Mouse (Mus musculus): ENCODE measurements around the gene Pla1a. TPM values are rescaled to one million over a fixed set of nuclear protein-coding genes. Genes with fewer than 3 reads are reported as not detected.
"Not testable (repeated sequence)": the region's sequence is repeated elsewhere in the genome, so short reads cannot be mapped to it uniquely, and the experiment has no call there.

Pla1a gene
- polyA plus RNA-seq, 1 experiment: 2.3 TPM

DNA sequence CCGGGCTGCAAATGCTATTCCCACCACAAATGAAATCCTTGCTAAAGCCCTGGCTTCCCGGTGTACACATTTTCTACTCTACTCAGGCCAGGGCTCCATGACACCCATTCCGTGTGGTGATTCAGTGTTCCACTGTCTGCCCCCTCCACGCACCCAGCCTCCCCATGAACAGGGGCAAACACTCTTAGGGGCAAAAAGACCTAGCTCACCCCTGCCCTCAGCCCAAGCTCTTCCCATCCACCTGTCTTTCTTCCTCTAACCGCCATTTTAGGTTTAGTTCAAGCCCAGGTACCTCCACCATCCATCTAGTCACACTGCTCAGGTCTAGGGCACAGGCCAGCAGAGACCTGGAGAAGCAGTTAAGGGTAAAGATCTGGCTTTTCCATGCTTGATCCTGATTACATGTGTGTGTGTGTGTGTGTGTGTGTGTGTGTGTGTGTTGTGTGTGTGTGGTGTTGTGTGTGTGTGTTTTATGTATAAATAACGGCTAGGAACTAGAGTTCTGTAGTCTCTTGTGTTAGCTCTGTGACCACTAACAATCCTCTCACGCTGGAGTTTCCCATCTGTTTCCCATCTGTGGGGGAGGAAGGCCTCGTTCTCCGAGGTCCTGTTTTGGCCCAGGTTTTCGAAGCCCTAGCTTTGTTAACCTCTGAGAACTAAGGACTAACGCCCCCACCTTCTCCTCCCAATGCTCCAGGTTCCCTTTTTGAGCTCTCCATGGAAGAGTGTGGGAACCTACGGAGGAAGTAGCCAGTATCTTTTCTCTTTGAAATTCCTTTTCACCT lies 18.7 kb upstream of the Pla1a start:
- TF ChIP-seq POLR2A (IDR thresholded peaks at IDR 0.05; ENCODE audit: extremely low read depth, insufficient read depth, low read length) (no peak), CTCF (IDR thresholded peaks at IDR 0.05; ENCODE audit: extremely low read depth, insufficient read depth, low read length) (no peak)
- Histone ChIP-seq H3K27ac (ENCODE audit: insufficient read depth, low read length) (peak overlapping the region; percentile 88; the same call in 1 of the 2 replicates), H3K4me1 (ENCODE audit: control insufficient read depth, insufficient read depth, low read length) (peaks cover 2% of the 10 kb centered on the region; the same call in 1 of the 2 replicates), H3K4me3 (ENCODE audit: insufficient read depth, low read length) (peak overlapping the region; percentile 99)

DNA sequence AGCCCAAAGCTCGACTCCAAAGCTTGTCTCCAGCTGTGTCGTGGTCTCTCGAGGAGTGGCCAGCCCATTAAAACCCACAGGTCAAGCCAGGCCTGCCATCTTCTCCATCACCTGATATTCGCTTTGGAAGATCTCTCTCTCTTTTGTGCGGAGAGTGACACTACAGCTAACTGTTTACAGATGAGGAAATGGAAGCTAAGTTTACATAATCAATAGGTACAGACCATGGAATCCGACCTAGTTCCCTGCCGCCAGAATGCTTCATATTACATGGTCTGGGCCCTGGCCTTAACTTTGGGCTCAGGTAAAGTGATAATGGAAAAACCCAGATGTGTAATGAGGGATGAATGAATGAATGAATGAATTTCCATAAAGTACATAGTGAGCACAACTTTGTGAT lies 17.8 kb upstream of the Pla1a start:
- H3K27ac ChIP-seq (ENCODE audit: insufficient read depth, low read length): no peak overlapping the region
- peaks cover 2% of the 10 kb centered on the region; the same call in 1 of the 2 replicates for H3K4me1 ChIP-seq (ENCODE audit: control insufficient read depth, insufficient read depth, low read length)
- no peak overlapping the region for H3K4me3 ChIP-seq (ENCODE audit: insufficient read depth, low read length)
- no peak for TF ChIP-seq POLR2A (IDR thresholded peaks at IDR 0.05; ENCODE audit: extremely low read depth, insufficient read depth, low read length)
- no peak for TF ChIP-seq CTCF (IDR thresholded peaks at IDR 0.05; ENCODE audit: extremely low read depth, insufficient read depth, low read length)

DNA sequence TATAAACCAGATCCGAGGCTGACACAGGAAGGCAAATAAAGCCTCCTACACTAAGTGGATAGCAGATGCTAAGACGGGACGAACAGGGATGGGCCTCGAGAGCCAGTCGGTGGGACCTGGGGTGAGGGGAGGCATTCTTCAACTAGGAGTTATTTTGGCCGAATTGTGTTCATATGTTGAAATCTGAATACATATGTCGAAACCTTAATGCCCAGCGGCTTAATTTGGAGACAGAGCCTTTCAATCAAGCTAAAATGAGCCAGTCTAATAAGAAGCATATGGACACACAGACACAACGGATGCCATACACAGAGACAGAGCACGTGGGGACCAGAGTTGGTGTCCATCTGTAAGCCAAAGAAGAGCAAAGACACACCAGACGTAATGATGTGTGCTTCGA lies 15.5 kb upstream of the Pla1a start:
- Histone ChIP-seq H3K27ac (ENCODE audit: insufficient read depth, low read length) (no peak overlapping the region), H3K4me3 (ENCODE audit: insufficient read depth, low read length) (no peak overlapping the region), H3K4me1 (ENCODE audit: control insufficient read depth, insufficient read depth, low read length) (peaks cover 2% of the 10 kb centered on the region; the same call in 1 of the 2 replicates)
- no peak for TF ChIP-seq POLR2A (IDR thresholded peaks at IDR 0.05; ENCODE audit: extremely low read depth, insufficient read depth, low read length)
- TF ChIP-seq CTCF (IDR thresholded peaks at IDR 0.05; ENCODE audit: extremely low read depth, insufficient read depth, low read length): no peak

DNA sequence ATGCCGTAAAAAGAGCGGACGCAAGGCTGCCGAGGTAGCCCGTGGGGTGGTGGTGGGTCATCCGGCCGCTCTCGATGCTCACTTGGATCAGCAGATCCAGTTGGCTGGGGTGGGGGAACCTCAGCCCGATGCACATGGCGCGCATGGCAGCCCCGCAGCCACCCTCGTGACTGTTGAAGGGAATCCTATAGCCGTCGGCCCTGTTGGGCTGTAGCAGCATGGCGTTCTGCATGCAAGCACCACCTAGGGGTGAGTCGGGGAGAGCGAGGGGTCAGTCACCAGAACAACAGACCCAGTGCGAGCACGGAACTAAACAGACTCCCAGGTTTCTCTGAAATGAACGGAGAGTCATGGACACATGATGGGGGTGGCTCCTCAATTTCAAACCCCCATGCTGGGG lies 14.4 kb upstream of the Pla1a start:
- H3K4me3 ChIP-seq (ENCODE audit: insufficient read depth, low read length): no peak overlapping the region
- peaks cover 2% of the 10 kb centered on the region; the same call in 1 of the 2 replicates for H3K4me1 ChIP-seq (ENCODE audit: control insufficient read depth, insufficient read depth, low read length)
- TF ChIP-seq CTCF (IDR thresholded peaks at IDR 0.05; ENCODE audit: extremely low read depth, insufficient read depth, low read length): no peak
- no peak for TF ChIP-seq POLR2A (IDR thresholded peaks at IDR 0.05; ENCODE audit: extremely low read depth, insufficient read depth, low read length)
- H3K27ac ChIP-seq (ENCODE audit: insufficient read depth, low read length): no peak overlapping the region

DNA sequence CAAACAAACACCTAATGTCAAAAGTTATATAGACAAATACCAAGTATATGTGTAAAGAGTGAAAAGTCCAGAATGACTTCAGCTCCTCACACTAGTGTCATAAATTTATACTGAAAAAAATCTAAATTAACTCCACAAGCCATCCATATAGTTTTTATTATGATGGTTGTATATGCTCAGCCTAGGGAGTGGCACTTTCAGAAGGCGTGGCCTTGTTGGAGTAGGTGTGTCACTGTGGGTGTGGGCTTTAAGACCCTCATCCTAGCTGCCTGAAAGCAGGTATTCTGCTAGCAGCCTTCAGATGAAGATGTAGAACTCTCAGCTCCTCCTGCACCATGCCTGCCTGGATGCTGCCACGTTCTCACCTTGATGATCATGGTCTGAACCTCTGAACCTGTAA lies 13.2 kb upstream of the Pla1a start:
- not testable (repeated sequence) for H3K4me3 ChIP-seq (ENCODE audit: insufficient read depth, low read length); H3K27ac ChIP-seq (ENCODE audit: insufficient read depth, low read length); H3K4me1 ChIP-seq (ENCODE audit: control insufficient read depth, insufficient read depth, low read length)

DNA sequence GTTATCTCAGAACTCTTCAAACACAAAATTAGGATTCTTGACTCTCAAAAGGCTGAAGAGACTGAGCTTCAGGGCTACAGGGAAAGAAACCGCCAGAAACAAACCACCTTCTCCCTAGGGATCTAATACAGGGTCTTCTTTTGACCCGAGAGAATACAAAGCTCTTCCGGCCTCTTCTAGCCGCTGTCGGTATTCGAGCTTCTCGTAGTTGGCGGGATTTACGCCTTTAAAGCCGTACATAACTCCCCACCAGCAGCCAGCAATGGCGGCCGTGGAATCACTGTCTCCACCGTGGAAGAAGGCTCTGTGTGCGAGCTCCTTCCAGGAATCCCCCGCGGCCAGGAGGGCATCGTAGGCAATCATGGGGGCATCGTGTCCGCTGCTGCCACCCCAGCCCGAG lies 12.6 kb upstream of the Pla1a start:
- TF ChIP-seq POLR2A (IDR thresholded peaks at IDR 0.05; ENCODE audit: extremely low read depth, insufficient read depth, low read length) (no peak), CTCF (IDR thresholded peaks at IDR 0.05; ENCODE audit: extremely low read depth, insufficient read depth, low read length) (no peak)
- Histone ChIP-seq H3K27ac (ENCODE audit: insufficient read depth, low read length) (no peak overlapping the region), H3K4me3 (ENCODE audit: insufficient read depth, low read length) (no peak overlapping the region), H3K4me1 (ENCODE audit: control insufficient read depth, insufficient read depth, low read length) (no peaks in the 10 kb centered on the region)

DNA sequence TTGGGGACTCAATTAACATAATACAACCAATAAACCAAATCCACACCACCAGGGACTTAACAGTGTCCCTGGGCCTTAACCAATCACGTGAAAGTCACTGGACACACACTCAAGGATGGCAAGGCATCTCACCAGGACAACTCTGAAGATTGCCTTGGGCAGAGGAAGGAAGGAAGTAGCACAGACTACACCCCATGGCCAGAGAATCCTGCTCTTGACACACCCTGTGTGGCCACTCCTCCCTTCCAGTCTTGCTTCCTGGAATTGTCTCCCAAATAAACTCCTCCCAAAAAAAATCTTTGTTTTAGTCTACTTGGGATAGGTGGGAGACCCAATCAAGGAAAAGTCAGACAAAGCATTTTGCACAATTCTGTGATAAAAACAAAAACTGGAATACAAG lies 12.1 kb upstream of the Pla1a start:
- TF ChIP-seq POLR2A (IDR thresholded peaks at IDR 0.05; ENCODE audit: extremely low read depth, insufficient read depth, low read length) (no peak), CTCF (IDR thresholded peaks at IDR 0.05; ENCODE audit: extremely low read depth, insufficient read depth, low read length) (no peak)
- H3K4me3 ChIP-seq (ENCODE audit: insufficient read depth, low read length): no peak overlapping the region
- no peak overlapping the region for H3K27ac ChIP-seq (ENCODE audit: insufficient read depth, low read length)
- H3K4me1 ChIP-seq (ENCODE audit: control insufficient read depth, insufficient read depth, low read length): no peaks in the 10 kb centered on the region

DNA sequence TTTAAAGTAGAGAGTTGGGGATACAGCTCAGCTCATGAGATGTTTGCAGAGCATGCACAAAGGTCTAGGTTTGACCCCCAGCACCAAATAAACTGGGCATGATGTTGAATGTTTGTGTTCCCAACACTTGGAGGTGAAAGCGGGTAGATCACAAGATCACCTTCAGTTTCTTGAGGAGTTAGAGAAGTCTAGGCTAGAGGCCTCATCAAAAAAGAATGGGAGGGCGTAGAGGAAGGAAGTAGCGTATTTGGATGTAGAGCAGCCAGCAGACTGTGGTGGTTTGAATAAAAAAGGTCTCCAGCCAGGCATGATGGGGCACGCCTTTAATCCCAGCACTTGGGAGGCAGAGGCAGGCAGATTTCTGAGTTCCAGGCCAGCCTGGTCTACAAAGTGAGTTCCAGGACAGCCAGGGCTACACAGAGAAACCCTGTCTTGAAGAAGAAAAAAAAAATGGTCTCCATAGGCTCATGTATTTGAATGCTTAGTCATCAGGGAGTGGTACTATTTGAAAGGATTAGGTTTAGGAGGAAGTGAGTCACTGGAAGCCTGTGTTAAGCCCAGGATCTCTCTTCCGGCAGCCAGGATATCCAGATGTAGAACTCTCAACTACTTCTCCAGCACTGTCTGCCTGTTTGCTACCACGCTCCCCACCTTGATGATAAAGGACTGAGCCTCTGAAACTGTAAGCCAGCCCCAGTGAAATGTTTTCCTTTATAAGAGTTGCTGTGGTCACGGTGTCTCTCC lies 10.9 kb upstream of the Pla1a start:
- H3K27ac ChIP-seq (ENCODE audit: insufficient read depth, low read length): no peak overlapping the region
- H3K4me1 ChIP-seq (ENCODE audit: control insufficient read depth, insufficient read depth, low read length): no peaks in the 10 kb centered on the region
- no peak overlapping the region for H3K4me3 ChIP-seq (ENCODE audit: insufficient read depth, low read length)
- TF ChIP-seq POLR2A (IDR thresholded peaks at IDR 0.05; ENCODE audit: extremely low read depth, insufficient read depth, low read length) (no peak), CTCF (IDR thresholded peaks at IDR 0.05; ENCODE audit: extremely low read depth, insufficient read depth, low read length) (no peak)

DNA sequence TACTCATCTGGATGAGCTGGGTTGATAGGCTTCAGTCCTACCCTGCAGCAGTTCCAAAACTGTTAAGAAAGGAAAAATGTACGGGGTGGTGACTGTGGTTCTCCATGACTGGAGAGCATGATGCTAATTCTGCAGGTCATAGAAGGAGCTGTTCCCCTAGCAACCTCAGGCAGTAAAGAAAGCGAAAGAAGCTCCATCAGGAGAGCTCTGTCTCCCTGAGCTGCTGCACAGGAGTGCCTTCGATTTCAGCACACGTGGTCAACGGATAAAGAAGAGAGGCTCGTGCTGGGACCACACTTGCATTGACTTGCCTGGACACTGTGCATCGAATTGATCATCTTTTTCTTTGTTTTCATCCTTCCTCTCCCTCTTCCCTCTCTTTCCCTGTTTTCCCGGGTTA lies 9.3 kb upstream of the Pla1a start:
- Histone ChIP-seq H3K4me3 (ENCODE audit: insufficient read depth, low read length) (no peak overlapping the region), H3K27ac (ENCODE audit: insufficient read depth, low read length) (no peak overlapping the region), H3K4me1 (ENCODE audit: control insufficient read depth, insufficient read depth, low read length) (no peaks in the 10 kb centered on the region)
- no peak for TF ChIP-seq POLR2A (IDR thresholded peaks at IDR 0.05; ENCODE audit: extremely low read depth, insufficient read depth, low read length)
- TF ChIP-seq CTCF (IDR thresholded peaks at IDR 0.05; ENCODE audit: extremely low read depth, insufficient read depth, low read length): no peak

DNA sequence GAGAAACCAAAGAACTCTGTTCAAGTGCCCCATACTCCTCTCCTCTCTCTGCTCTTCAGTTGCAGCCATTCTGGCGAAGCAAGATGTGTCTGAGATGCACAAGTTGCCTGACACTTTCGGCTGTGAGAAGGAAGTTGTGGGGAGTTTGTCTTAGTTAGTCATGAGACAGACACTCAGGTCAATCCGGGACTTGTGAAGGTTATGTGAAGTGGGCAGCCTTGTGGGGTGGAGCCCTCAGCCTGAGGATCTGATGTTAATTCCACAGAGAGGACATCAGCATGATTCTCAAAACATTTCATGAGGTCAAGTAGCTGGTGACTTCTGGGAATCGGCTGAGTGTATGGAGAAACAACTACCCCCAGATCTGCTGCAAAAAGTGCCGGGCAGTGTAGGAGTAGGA lies 8.7 kb upstream of the Pla1a start:
- no peak for TF ChIP-seq CTCF (IDR thresholded peaks at IDR 0.05; ENCODE audit: extremely low read depth, insufficient read depth, low read length)
- TF ChIP-seq POLR2A (IDR thresholded peaks at IDR 0.05; ENCODE audit: extremely low read depth, insufficient read depth, low read length): no peak
- no peaks in the 10 kb centered on the region for H3K4me1 ChIP-seq (ENCODE audit: control insufficient read depth, insufficient read depth, low read length)
- no peak overlapping the region for H3K27ac ChIP-seq (ENCODE audit: insufficient read depth, low read length)
- H3K4me3 ChIP-seq (ENCODE audit: insufficient read depth, low read length): no peak overlapping the region

All from cortical plate, adult 2 months (tissue).